Comparison of ENCODE assay signal across 15 mouse cellular contexts in genomic region chr7:127766851-127767609, GRCm38 (mm10). TPM values are rescaled to one million over a fixed set of nuclear protein-coding genes. Genes with fewer than 3 reads are reported as not detected.
DNase-seq lines count a peak whose midpoint lies in the region; ATAC-seq and TF ChIP-seq lines count a peak whose summit lies in the region.
"Had no signal": no experiment of that assay in that cellular context is flagged by ENCODE, and none has a peak within 500 bp of the region (broad histone marks: within the 10 kb centered on the region; RNA-seq: fewer than 3 reads in every experiment).

No protein-coding gene starts in this region.

- TF ChIP-seq EP300 in lung, postnatal 0 days (IDR thresholded peaks at IDR 0.05) = no peak

- peaks cover 33% of the 10 kb centered on the region; the same call in 1 of the 2 replicates for H3K27me3 ChIP-seq in heart, embryonic 10.5 days (ENCODE audit: insufficient read depth, poor library complexity, severe bottlenecking)
- peaks cover 2% of the 10 kb centered on the region; the same call in 1 of the 2 replicates for H3K27me3 ChIP-seq in erythroblast, embryonic 14.5 days (ENCODE audit: control insufficient read depth)
- no peaks in the 10 kb centered on the region for H3K27me3 ChIP-seq in lung, postnatal 0 days (replicated peaks; ENCODE audit: insufficient read depth, low read length)

- H3K9me3 ChIP-seq in heart, embryonic 10.5 days = no peaks in the 10 kb centered on the region
- no peaks in the 10 kb centered on the region for H3K9me3 ChIP-seq in ES-E14 (ENCODE audit: control insufficient read depth, insufficient read depth, low read depth, low read length)
- H3K9me3 ChIP-seq in erythroblast, embryonic 14.5 days (ENCODE audit: control insufficient read depth, low read length) = no peaks in the 10 kb centered on the region
- no peaks in the 10 kb centered on the region for H3K9me3 ChIP-seq in lung, postnatal 0 days (ENCODE audit: low read length)

- H3K36me3 ChIP-seq in heart, embryonic 10.5 days = peaks cover 52% of the 10 kb centered on the region
- H3K36me3 ChIP-seq in ES-E14 (ENCODE audit: control insufficient read depth, insufficient read depth, low read length, poor library complexity, severe bottlenecking) = peaks cover 30% of the 10 kb centered on the region
- H3K36me3 ChIP-seq in erythroblast, embryonic 14.5 days (ENCODE audit: control insufficient read depth) = peaks cover 15% of the 10 kb centered on the region
- no peaks in the 10 kb centered on the region for H3K36me3 ChIP-seq in lung, postnatal 0 days (ENCODE audit: insufficient read depth, low read length)

- no peak for TF ChIP-seq CTCF in lung, postnatal 0 days (IDR thresholded peaks at IDR 0.05)

- in situ Hi-C loops in ES-E14 (cut with MboI; ENCODE audit: low sequenced_read_pairs in 2 of 2, unreplicated experiment in 2 of 2) = no loop called here

- H3K27ac ChIP-seq in heart, embryonic 10.5 days = peak overlapping the region; percentile 32; the same call in 1 of the 2 replicates
- H3K27ac ChIP-seq in ES-E14 (ENCODE audit: insufficient read depth, low read depth, low read length, poor library complexity, severe bottlenecking) = peak overlapping the region; percentile 59; the same call in 1 of the 2 replicates
- H3K27ac ChIP-seq in lung, postnatal 0 days (ENCODE audit: low read length) = no peak overlapping the region
- H3K27ac ChIP-seq: gastrocnemius, adult 2 months had no signal

- ATAC-seq in megakaryocyte-erythroid progenitor cell, adult 5-6 weeks (replicated peaks; ENCODE audit: low FRiP score, low TSS enrichment, poor library complexity, severe bottlenecking) = peak; percentile 83
- no peak for ATAC-seq in lung, postnatal 0 days

- no peak overlapping the region for H3K4me3 ChIP-seq in heart, embryonic 10.5 days
- H3K4me3 ChIP-seq in ES-E14 (ENCODE audit: insufficient read depth in 1 of 2, low read depth in 1 of 2, low read length in 2 of 2, poor library complexity in 1 of 2, severe bottlenecking in 1 of 2) = peak overlapping the region in 1 of 2 experiments; percentile 42; a peak in 2 of 4 replicates
- H3K4me3 ChIP-seq in erythroblast, embryonic 14.5 days (replicated peaks) = peak overlapping the region; percentile 74
- H3K4me3 ChIP-seq in lung, postnatal 0 days (ENCODE audit: low read depth, low read length) = no peak overlapping the region
- H3K4me3 ChIP-seq: gastrocnemius, adult 2 months had no signal

- 68% methylated on average over 17 of the region's 17 CpGs for WGBS in heart, embryonic 10.5 days
- WGBS in lung, postnatal 0 days = 74% methylated on average over 17 of the region's 17 CpGs

- peak; percentile 94 for DNase-seq in heart, embryonic 10.5 days (ENCODE audit: low spot score)
- no peak for DNase-seq in heart, postnatal 4 days
- no peak for DNase-seq in ES-E14 (ENCODE audit: low read depth, low spot score)
- no peak for DNase-seq in lung, postnatal 0 days (ENCODE audit: low spot score)
- no peak for DNase-seq in frontal cortex, postnatal 36 days (ENCODE audit: low spot score in 2 of 2)
- DNase-seq in thymus, postnatal 4 days = no peak
- DNase-seq: B cell, adult 2 months; cerebellum, postnatal 36 days; gastrocnemius, adult 2 months; kidney, postnatal 25 days; lung, postnatal 4 days had no signal

- no peak overlapping the region for H3K4me2 ChIP-seq in lung, postnatal 0 days (replicated peaks; ENCODE audit: low read depth, low read length)

- H3K9ac ChIP-seq in ES-E14 (ENCODE audit: insufficient read depth, low read depth, low read length, poor library complexity, severe bottlenecking) = peak overlapping the region; percentile 57
- no peak overlapping the region for H3K9ac ChIP-seq in lung, postnatal 0 days (replicated peaks; ENCODE audit: low read depth)

- H3K4me1 ChIP-seq in heart, embryonic 10.5 days = peaks cover 39% of the 10 kb centered on the region
- H3K4me1 ChIP-seq in ES-E14 (ENCODE audit: control insufficient read depth in 2 of 2, insufficient read depth in 2 of 2, low read length in 2 of 2, poor library complexity in 1 of 2) = peaks cover 0 to 17% of the 10 kb centered on the region in 2 experiments; a peak in 2 of 4 replicates
- peaks cover 70% of the 10 kb centered on the region for H3K4me1 ChIP-seq in erythroblast, embryonic 14.5 days (ENCODE audit: control insufficient read depth)
- H3K4me1 ChIP-seq in lung, postnatal 0 days (ENCODE audit: insufficient read depth, low read depth, low read length) = peaks cover 10% of the 10 kb centered on the region

TF ChIP-seq in ES-E14, 5 proteins besides CTCF, POLR2A, EP300 and RAD21:
- TF ChIP-seq ZC3H11A (IDR thresholded peaks at IDR 0.05; ENCODE audit: borderline replicate concordance, low read depth, low read length) (no peak), CHD2 (IDR thresholded peaks at IDR 0.05; ENCODE audit: low read depth, low read length) (no peak), HCFC1 (IDR thresholded peaks at IDR 0.05; ENCODE audit: borderline replicate concordance, insufficient read depth, low read length) (no peak), MAFK (IDR thresholded peaks at IDR 0.05; ENCODE audit: insufficient read depth, low read depth, low read length) (no peak), ZNF384 (IDR thresholded peaks at IDR 0.05; ENCODE audit: low read depth, low read length) (no peak)
TF ChIP-seq in ES-E14: peak in this region for 0.

RNA-seq across cellular contexts. Expression of gene Orai3, which starts 2.6 kb away (rescaled TPM):
- 12.9 and 19.8 TPM in 2 replicates for polyA plus RNA-seq in heart, embryonic 10.5 days (2016; fragmentation: Nextera tagmentation; extraction: Ambion mirVana)
- total RNA-seq in heart, postnatal 4 days (2021) = 10 to 100 TPM; 14.7 to 14.8 TPM
- 14.0 and 30.7 TPM in 2 replicates for total RNA-seq in ES-E14 (2012; rRNA removed)
- polyA plus RNA-seq in erythroblast, embryonic 14.5 days (2012) = 0.30 and 0.44 TPM in 2 replicates
- total RNA-seq in megakaryocyte-erythroid progenitor cell, adult 5-6 weeks (2014; fragmentation: Nextera tagmentation) = 23.4 and 29.5 TPM in 2 replicates
- total RNA-seq in megakaryocyte-erythroid progenitor cell, adult 5-6 weeks (2017) = 21.0 and 22.9 TPM in 2 replicates
- 38.5 and 42.8 TPM in 2 replicates for polyA plus RNA-seq in lung, postnatal 0 days (2015; fragmentation: Nextera tagmentation; extraction: Ambion mirVana)

RNA-seq across cellular contexts. Expression of gene Setd1a, which starts 9.4 kb away (rescaled TPM):
- polyA plus RNA-seq in heart, embryonic 10.5 days (2016; fragmentation: Nextera tagmentation; extraction: Ambion mirVana) = 13.2 and 23.7 TPM in 2 replicates
- 10 to 100 TPM; 30.8 to 32.0 TPM for total RNA-seq in heart, postnatal 4 days (2021)
- total RNA-seq in ES-E14 (2012; rRNA removed) = 22.6 and 24.4 TPM in 2 replicates
- 4.7 and 6.0 TPM in 2 replicates for polyA plus RNA-seq in erythroblast, embryonic 14.5 days (2012)
- total RNA-seq in megakaryocyte-erythroid progenitor cell, adult 5-6 weeks (2014; fragmentation: Nextera tagmentation) = 83.0 and 94.4 TPM in 2 replicates
- total RNA-seq in megakaryocyte-erythroid progenitor cell, adult 5-6 weeks (2017) = 10.6 and 19.5 TPM in 2 replicates
- polyA plus RNA-seq in lung, postnatal 0 days (2015; fragmentation: Nextera tagmentation; extraction: Ambion mirVana) = 10.5 and 11.0 TPM in 2 replicates

RNA-seq across cellular contexts. Expression of gene Gm49388, which starts 18.4 kb away (rescaled TPM):
- not detected in 2 replicates for polyA plus RNA-seq in heart, embryonic 10.5 days (2016; fragmentation: Nextera tagmentation; extraction: Ambion mirVana)
- total RNA-seq in heart, postnatal 4 days (2021) = 1 to 10 TPM; 3.0 to 3.2 TPM
- total RNA-seq in ES-E14 (2012; rRNA removed) = 1.5 and 1.9 TPM in 2 replicates
- 0.39 TPM in 1 of 2 replicates, not detected in the other for polyA plus RNA-seq in erythroblast, embryonic 14.5 days (2012)
- total RNA-seq in megakaryocyte-erythroid progenitor cell, adult 5-6 weeks (2014; fragmentation: Nextera tagmentation) = 1.0 TPM in 1 of 2 replicates, not detected in the other
- total RNA-seq in megakaryocyte-erythroid progenitor cell, adult 5-6 weeks (2017) = 0.85 TPM in 1 of 2 replicates, not detected in the other
- not detected in 2 replicates for polyA plus RNA-seq in lung, postnatal 0 days (2015; fragmentation: Nextera tagmentation; extraction: Ambion mirVana)
- polyA plus RNA-seq: heart, embryonic 14.5 days; stomach, embryonic 16.5 days had no signal

RNA-seq across cellular contexts. Expression of gene Fbxl19, which starts 22.7 kb away (rescaled TPM):
- polyA plus RNA-seq in heart, embryonic 10.5 days (2016; fragmentation: Nextera tagmentation; extraction: Ambion mirVana) = 3.4 and 4.8 TPM in 2 replicates
- total RNA-seq in heart, postnatal 4 days (2021) = 1 to 10 TPM; 6.0 TPM
- 86.9 and 93.0 TPM in 2 replicates for total RNA-seq in ES-E14 (2012; rRNA removed)
- polyA plus RNA-seq in erythroblast, embryonic 14.5 days (2012) = 8.2 and 9.9 TPM in 2 replicates
- total RNA-seq in megakaryocyte-erythroid progenitor cell, adult 5-6 weeks (2014; fragmentation: Nextera tagmentation) = 11.6 and 14.2 TPM in 2 replicates
- total RNA-seq in megakaryocyte-erythroid progenitor cell, adult 5-6 weeks (2017) = 12.2 and 12.5 TPM in 2 replicates
- polyA plus RNA-seq in lung, postnatal 0 days (2015; fragmentation: Nextera tagmentation; extraction: Ambion mirVana) = 1.6 TPM in 2 replicates

RNA-seq across cellular contexts. Expression of gene Hsd3b7, which starts 33.4 kb away (rescaled TPM):
- polyA plus RNA-seq in heart, embryonic 10.5 days (2016; fragmentation: Nextera tagmentation; extraction: Ambion mirVana) = 14.9 and 17.1 TPM in 2 replicates
- 10 to 100 TPM in 1 of 2 experiments, 1 to 10 TPM in 1; 9.6 to 10.3 TPM for total RNA-seq in heart, postnatal 4 days (2021)
- 14.7 and 22.5 TPM in 2 replicates for total RNA-seq in ES-E14 (2012; rRNA removed)
- polyA plus RNA-seq in erythroblast, embryonic 14.5 days (2012) = 0.43 and 0.50 TPM in 2 replicates
- 38.9 and 56.1 TPM in 2 replicates for total RNA-seq in megakaryocyte-erythroid progenitor cell, adult 5-6 weeks (2014; fragmentation: Nextera tagmentation)
- 16.8 and 60.3 TPM in 2 replicates for total RNA-seq in megakaryocyte-erythroid progenitor cell, adult 5-6 weeks (2017)
- polyA plus RNA-seq in lung, postnatal 0 days (2015; fragmentation: Nextera tagmentation; extraction: Ambion mirVana) = 52.8 and 55.8 TPM in 2 replicates
